Mouse (Mus musculus) monocyte, adult 59 days (primary cell): ENCODE measurements around the gene Dmrt2. TPM values are rescaled to one million over a fixed set of nuclear protein-coding genes. Genes with fewer than 3 reads are reported as not detected.

Source experiments
- total RNA-seq, 2 experiments: library from RNA; stranded (reverse); gene quantifications; one replicate each; pipeline ENCODE4 v1.2.4; 2023

Dmrt2 gene
- not detected for total RNA-seq

GRCm38 (mm10) chr19:25672101-25672950, at the start of gene Dmrt2:
TSS of gene Dmrt2 (plus strand) at chr19:25672411.

Other genes with a start within 250 kb of the Dmrt2 start
- not detected for gene Dmrt1, start 166.8 kb upstream of the Dmrt2 start, total RNA-seq
- not detected for gene Dmrt3, start 62.1 kb upstream of the Dmrt2 start, total RNA-seq